Mouse (Mus musculus) ES-E14 (cell line): ENCODE results near the gene Prmt1.

Experiments used
- CHD2 ChIP-seq: IDR thresholded peaks from 2 replicates; pipeline ENCODE4 v1.6.1; 2014; ENCODE audit warnings: mild to moderate bottlenecking, low read depth, low read length, inconsistent platforms
- HCFC1 ChIP-seq: IDR thresholded peaks from 2 replicates; pipeline ENCODE4 v1.6.1; 2012; ENCODE audit warnings: low read length, inconsistent platforms, borderline replicate concordance; ENCODE audit not compliant: insufficient read depth
- ZC3H11A ChIP-seq: IDR thresholded peaks from 2 replicates; pipeline ENCODE4 v1.6.1; 2012; ENCODE audit warnings: low read depth, mild to moderate bottlenecking, inconsistent platforms, low read length, borderline replicate concordance

- TF ChIP-seq HCFC1 (no peak), ZC3H11A (peak; percentile 25; the same call in 1 of the 2 replicates), CHD2 (no peak)
These were observed 28.2 kb downstream of the Prmt1 start for GRCm38 (mm10) chr7:44958208-44958607.
